Mouse (Mus musculus) C2C12 (cell line): Measurements from ENCODE around the gene Ptn.

ENCODE experiments used
- CEBPB ChIP-seq: IDR thresholded peaks from one replicate; pipeline ENCODE4 v1.6.1; 2011; ENCODE audit warnings: low read depth, mild to moderate bottlenecking, control low read depth, moderate library complexity
- CTCF ChIP-seq: IDR thresholded peaks from one replicate; pipeline ENCODE4 v1.5.1; 2011; ENCODE audit not compliant: control insufficient read depth, insufficient read depth, insufficient read length
- FOSL1 ChIP-seq: IDR thresholded peaks from one replicate; pipeline ENCODE4 v1.8.0; 2011; ENCODE audit warnings: mild to moderate bottlenecking, low read length; ENCODE audit not compliant: poor library complexity, insufficient read depth, severe bottlenecking
- MAX ChIP-seq: IDR thresholded peaks from one replicate; pipeline ENCODE4 v1.6.1; 2011; ENCODE audit warnings: mild to moderate bottlenecking, control low read depth
- MYOD1 ChIP-seq: IDR thresholded peaks from one replicate; pipeline ENCODE4 v1.6.1; 2011; ENCODE audit warnings: low read depth; ENCODE audit not compliant: control insufficient read depth, insufficient read length
- USF1 ChIP-seq: IDR thresholded peaks from one replicate; pipeline ENCODE4 v1.6.1; 2011; ENCODE audit warnings: low read depth, mild to moderate bottlenecking, control low read depth, moderate library complexity

DNA sequence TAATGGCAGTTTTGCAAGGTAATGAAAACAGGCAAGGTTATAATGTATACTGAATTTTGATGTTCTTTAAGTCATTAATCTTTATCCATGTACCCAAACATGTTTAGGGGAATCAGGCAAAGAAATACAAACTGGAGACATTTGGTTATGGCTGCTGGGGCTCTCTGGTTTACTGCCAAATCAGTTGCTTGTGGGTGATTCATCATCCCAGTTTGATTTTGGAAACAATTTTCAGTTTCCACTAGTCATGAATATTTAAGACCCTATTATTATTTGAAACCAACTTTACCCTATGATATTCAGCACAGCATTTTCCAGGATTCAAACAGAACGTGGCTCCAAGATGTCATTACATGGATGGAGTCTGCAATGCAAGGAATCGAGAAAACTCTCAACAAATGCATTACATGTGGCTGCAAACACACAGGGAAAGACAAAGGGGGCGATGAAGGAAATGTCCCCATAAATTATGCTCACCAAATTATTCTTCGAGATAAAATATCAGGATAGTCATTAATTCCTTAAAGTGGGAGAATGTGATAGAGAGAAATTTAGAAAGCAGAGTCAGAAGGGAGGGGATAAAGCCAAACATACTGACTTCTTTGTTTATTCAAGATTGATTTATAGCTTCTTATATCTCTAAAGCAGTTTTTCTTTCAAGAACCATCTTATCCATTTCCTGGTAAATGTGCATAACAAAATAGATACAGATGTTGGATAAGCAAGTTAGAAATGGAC lies 8.4 kb upstream of the Ptn start:
- TF ChIP-seq CTCF (no peak), MAX (no peak), FOSL1 (no peak), CEBPB (no peak), MYOD1 (no peak), USF1 (no peak)
